Mouse (Mus musculus): Measurements from ENCODE around the gene Camkv. TPM values are rescaled to one million over a fixed set of nuclear protein-coding genes. Genes with fewer than 3 reads are reported as not detected.

The Camkv gene
- polyA plus RNA-seq, 1 experiment, result 5.6 TPM

- H3K4me3 ChIP-seq (ENCODE audit: low read depth, low read length), result no peak within 1 kb of the TSS
- no peak within 1 kb of the TSS for H3K27ac ChIP-seq (ENCODE audit: insufficient read depth, low read length)
- H3K27me3 ChIP-seq (ENCODE audit: control insufficient read depth, insufficient read depth, low read length, poor library complexity, severe bottlenecking), result no peaks in the 10 kb centered on the region
- H3K9ac ChIP-seq (ENCODE audit: low read depth, poor library complexity, severe bottlenecking), result no peak within 1 kb of the TSS
- H3K36me3 ChIP-seq (ENCODE audit: control insufficient read depth, insufficient read depth, low read length, poor library complexity, severe bottlenecking), result no peaks in the 10 kb centered on the region
- no peaks in the 10 kb centered on the region for H3K9me3 ChIP-seq (replicated peaks; ENCODE audit: control insufficient read depth, insufficient read depth, low read length, poor library complexity, severe bottlenecking)
- no peaks in the 10 kb centered on the region for H3K4me1 ChIP-seq (ENCODE audit: control insufficient read depth, insufficient read depth, low read length)
- TF ChIP-seq EP300 (IDR thresholded peaks at IDR 0.05; ENCODE audit: insufficient read depth, low read depth, low read length) (no peak), POLR2A (IDR thresholded peaks at IDR 0.05; ENCODE audit: insufficient read depth, low read length) (no peak), CTCF (IDR thresholded peaks at IDR 0.05; ENCODE audit: low read depth, low read length) (no peak)
Observed at GRCm38 (mm10) chr9:107975399-107976386, 40.2 kb downstream of the Camkv start, which contains the start of gene Uba7. Gene Uba7 (plus strand): TSS chr9:107975505.

GRCm38 (mm10) chr9:107978815-107979214, 43.3 kb downstream of the Camkv start:
- H3K4me1 ChIP-seq (ENCODE audit: control insufficient read depth, insufficient read depth, low read length), result no peaks in the 10 kb centered on the region

GRCm38 (mm10) chr9:107981684-107982605, 46.5 kb downstream of the Camkv start:
- Histone ChIP-seq H3K27ac (ENCODE audit: insufficient read depth, low read length) (no peak overlapping the region), H3K9me3 (replicated peaks; ENCODE audit: control insufficient read depth, insufficient read depth, low read length, poor library complexity, severe bottlenecking) (no peaks in the 10 kb centered on the region), H3K36me3 (ENCODE audit: control insufficient read depth, insufficient read depth, low read length, poor library complexity, severe bottlenecking) (no peaks in the 10 kb centered on the region), H3K4me3 (ENCODE audit: low read depth, low read length) (no peak overlapping the region), H3K4me1 (ENCODE audit: control insufficient read depth, insufficient read depth, low read length) (no peaks in the 10 kb centered on the region), H3K9ac (ENCODE audit: low read depth, poor library complexity, severe bottlenecking) (no peak overlapping the region), H3K27me3 (ENCODE audit: control insufficient read depth, insufficient read depth, low read length, poor library complexity, severe bottlenecking) (no peaks in the 10 kb centered on the region)
- TF ChIP-seq CTCF (IDR thresholded peaks at IDR 0.05; ENCODE audit: low read depth, low read length), result no peak
- TF ChIP-seq POLR2A (IDR thresholded peaks at IDR 0.05; ENCODE audit: insufficient read depth, low read length), result no peak
- TF ChIP-seq EP300 (IDR thresholded peaks at IDR 0.05; ENCODE audit: insufficient read depth, low read depth, low read length), result no peak

More at GRCm38 (mm10) chr9:107978815-107979214, 43.3 kb downstream of the Camkv start:
- TF ChIP-seq EP300 (IDR thresholded peaks at IDR 0.05; ENCODE audit: insufficient read depth, low read depth, low read length), result no peak
- TF ChIP-seq POLR2A (IDR thresholded peaks at IDR 0.05; ENCODE audit: insufficient read depth, low read length), result no peak
- TF ChIP-seq CTCF (IDR thresholded peaks at IDR 0.05; ENCODE audit: low read depth, low read length), result no peak
- Histone ChIP-seq H3K27me3 (ENCODE audit: control insufficient read depth, insufficient read depth, low read length, poor library complexity, severe bottlenecking) (no peaks in the 10 kb centered on the region), H3K4me3 (ENCODE audit: low read depth, low read length) (no peak overlapping the region), H3K9me3 (replicated peaks; ENCODE audit: control insufficient read depth, insufficient read depth, low read length, poor library complexity, severe bottlenecking) (no peaks in the 10 kb centered on the region), H3K36me3 (ENCODE audit: control insufficient read depth, insufficient read depth, low read length, poor library complexity, severe bottlenecking) (no peaks in the 10 kb centered on the region), H3K9ac (ENCODE audit: low read depth, poor library complexity, severe bottlenecking) (no peak overlapping the region), H3K27ac (ENCODE audit: insufficient read depth, low read length) (no peak overlapping the region)

GRCm38 (mm10) chr9:107982681-107983346, 47.3 kb downstream of the Camkv start, which contains the start of gene Gm20661:
Gene Gm20661 (plus strand): TSS chr9:107983058.
- Histone ChIP-seq H3K9ac (ENCODE audit: low read depth, poor library complexity, severe bottlenecking) (no peak within 1 kb of the TSS), H3K4me1 (ENCODE audit: control insufficient read depth, insufficient read depth, low read length) (no peaks in the 10 kb centered on the region), H3K27me3 (ENCODE audit: control insufficient read depth, insufficient read depth, low read length, poor library complexity, severe bottlenecking) (no peaks in the 10 kb centered on the region), H3K36me3 (ENCODE audit: control insufficient read depth, insufficient read depth, low read length, poor library complexity, severe bottlenecking) (no peaks in the 10 kb centered on the region), H3K4me3 (ENCODE audit: low read depth, low read length) (peak within 1 kb of the TSS; percentile 20; the same call in 1 of the 2 replicates), H3K9me3 (replicated peaks; ENCODE audit: control insufficient read depth, insufficient read depth, low read length, poor library complexity, severe bottlenecking) (no peaks in the 10 kb centered on the region), H3K27ac (ENCODE audit: insufficient read depth, low read length) (no peak within 1 kb of the TSS)
- TF ChIP-seq POLR2A (IDR thresholded peaks at IDR 0.05; ENCODE audit: insufficient read depth, low read length) (no peak), EP300 (IDR thresholded peaks at IDR 0.05; ENCODE audit: insufficient read depth, low read depth, low read length) (no peak), CTCF (IDR thresholded peaks at IDR 0.05; ENCODE audit: low read depth, low read length) (no peak)

- Histone ChIP-seq H3K27me3 (ENCODE audit: control insufficient read depth, insufficient read depth, low read length, poor library complexity, severe bottlenecking) (no peaks in the 10 kb centered on the region), H3K9me3 (replicated peaks; ENCODE audit: control insufficient read depth, insufficient read depth, low read length, poor library complexity, severe bottlenecking) (no peaks in the 10 kb centered on the region), H3K36me3 (ENCODE audit: control insufficient read depth, insufficient read depth, low read length, poor library complexity, severe bottlenecking) (no peaks in the 10 kb centered on the region), H3K4me3 (ENCODE audit: low read depth, low read length) (no peak overlapping the region), H3K9ac (ENCODE audit: low read depth, poor library complexity, severe bottlenecking) (no peak overlapping the region), H3K27ac (ENCODE audit: insufficient read depth, low read length) (no peak overlapping the region), H3K4me1 (ENCODE audit: control insufficient read depth, insufficient read depth, low read length) (no peaks in the 10 kb centered on the region)
- TF ChIP-seq EP300 (IDR thresholded peaks at IDR 0.05; ENCODE audit: insufficient read depth, low read depth, low read length), result no peak
- TF ChIP-seq CTCF (IDR thresholded peaks at IDR 0.05; ENCODE audit: low read depth, low read length), result no peak
- TF ChIP-seq POLR2A (IDR thresholded peaks at IDR 0.05; ENCODE audit: insufficient read depth, low read length), result no peak
Observed at GRCm38 (mm10) chr9:107983421-107983890, 48.0 kb downstream of the Camkv start.

Measured in ES-Bruce4 (cell line).